Mouse (Mus musculus) neural tube, embryonic 13.5 days (tissue): Measurements from ENCODE around the gene Pfn1. TPM values are rescaled to one million over a fixed set of nuclear protein-coding genes. Genes with fewer than 3 reads are reported as not detected.

Experiments
- ATAC-seq: fragments of 200-750 bp; cut with Nextera tagmentation; 2 replicates; pipeline ENCODE4 v1.8.0; 2017; ENCODE audit warnings: low read depth, mild to moderate bottlenecking, moderate TSS enrichment, moderate library complexity
- H3K27ac ChIP-seq: fragments of 300-500 bp; sonication (generic); replicated peaks from 2 replicates; pipeline ENCODE4 v1.5.1; 2015; ENCODE audit warnings: moderate library complexity, mild to moderate bottlenecking, inconsistent platforms
- H3K27me3 ChIP-seq: fragments of 300-500 bp; sonication (generic); 2 replicates; pipeline ENCODE4 v1.6.1; 2015; ENCODE audit warnings: mild to moderate bottlenecking, inconsistent platforms
- H3K36me3 ChIP-seq: fragments of 300-500 bp; sonication (generic); 2 replicates; pipeline ENCODE4 v1.6.1; 2015; ENCODE audit warnings: mild to moderate bottlenecking, inconsistent platforms
- H3K4me1 ChIP-seq: fragments of 300-500 bp; sonication (generic); replicated peaks from 2 replicates; pipeline ENCODE4 v1.6.1; 2015; ENCODE audit warnings: inconsistent platforms
- H3K4me2 ChIP-seq: fragments of 300-500 bp; sonication (generic); 2 replicates; pipeline ENCODE4 v1.6.1; 2015; ENCODE audit warnings: inconsistent platforms, mild to moderate bottlenecking, moderate library complexity
- H3K4me3 ChIP-seq: fragments of 300-500 bp; sonication (generic); 2 replicates; pipeline ENCODE4 v1.5.1; 2015; ENCODE audit warnings: mild to moderate bottlenecking, inconsistent platforms
- H3K9ac ChIP-seq: fragments of 300-500 bp; sonication (generic); 2 replicates; pipeline ENCODE4 v1.6.1; 2015; ENCODE audit warnings: moderate library complexity, mild to moderate bottlenecking, inconsistent platforms
- H3K9me3 ChIP-seq: fragments of 300-500 bp; sonication (generic); 2 replicates; pipeline ENCODE4 v1.6.1; 2016; ENCODE audit warnings: inconsistent platforms
- whole genome bisulfite sequencing: fragments of 180-500 bp; shearing (Covaris S2); methylation state at CpG from one replicate; pipeline ENCODE4 v1.1.7; 2015; 5-methylcytosine and 5-hydroxymethylcytosine counted together
- polyA plus RNA-seq: library from polyadenylated mRNA; unstranded; fragments of >200 nt; fragmentation: Nextera tagmentation; extraction: Ambion mirVana; gene quantifications from 2 replicates; pipeline ENCODE4 v1.2.1, GENCODE M21; 2015

Pfn1 gene
- polyA plus RNA-seq, 1 experiment from 2014 or later, result 970 TPM

GRCm38 (mm10) chr11:70621972-70622814 is 32.3 kb downstream of the Pfn1 start:
- Histone ChIP-seq H3K4me1 (no peaks in the 10 kb centered on the region), H3K9ac (no peak overlapping the region), H3K4me3 (no peak overlapping the region), H3K27me3 (no peaks in the 10 kb centered on the region), H3K4me2 (no peak overlapping the region), H3K27ac (no peak overlapping the region), H3K36me3 (no peaks in the 10 kb centered on the region), H3K9me3 (no peaks in the 10 kb centered on the region)
- WGBS, result 45% methylated on average over 7 of the region's 7 CpGs
- ATAC-seq, result no peak

- no peak within 1 kb of the TSS for H3K9ac ChIP-seq
- no peak within 1 kb of the TSS for H3K4me3 ChIP-seq
- 59% methylated on average over 1 of the region's 1 CpGs for WGBS
- no peak within 1 kb of the TSS for H3K4me2 ChIP-seq
- H3K4me1 ChIP-seq, result peaks cover 10% of the 10 kb centered on the region
- ATAC-seq, result no peak
- H3K27ac ChIP-seq, result no peak within 1 kb of the TSS
- H3K9me3 ChIP-seq, result no peaks in the 10 kb centered on the region
- H3K27me3 ChIP-seq, result peaks cover 8% of the 10 kb centered on the region; the same call in 1 of the 2 replicates
- 0 out of 2 replicates have a peak, but pooled peaks cover 3% of the 10 kb centered on the region for H3K36me3 ChIP-seq
These were observed 35.3 kb downstream of the Pfn1 start, which contains the start of gene Chrne for GRCm38 (mm10) chr11:70619101-70619500. Gene Chrne (minus strand): TSS chr11:70619216.

GRCm38 (mm10) chr11:70615516-70616093 is 38.8 kb downstream of the Pfn1 start, which contains the start of gene 4930544D05Rik:
Gene 4930544D05Rik (plus strand): TSS chr11:70615848.
- Histone ChIP-seq H3K36me3 (peaks cover 34% of the 10 kb centered on the region), H3K4me3 (peak within 1 kb of the TSS; percentile 21), H3K9me3 (no peaks in the 10 kb centered on the region), H3K9ac (peak within 1 kb of the TSS; percentile 58), H3K27ac (no peak within 1 kb of the TSS), H3K4me2 (peak within 1 kb of the TSS; percentile 51), H3K4me1 (peaks cover 10% of the 10 kb centered on the region), H3K27me3 (peaks cover 8% of the 10 kb centered on the region; the same call in 1 of the 2 replicates)
- no peak; the same call in 1 of the 2 replicates for ATAC-seq
- WGBS, result 13% methylated on average over 21 of the region's 21 CpGs

GRCm38 (mm10) chr11:70615074-70615473 is 39.4 kb downstream of the Pfn1 start:
- Histone ChIP-seq H3K36me3 (peaks cover 40% of the 10 kb centered on the region), H3K9me3 (no peaks in the 10 kb centered on the region), H3K27ac (no peak overlapping the region), H3K9ac (peak overlapping the region; percentile 58), H3K4me2 (peak overlapping the region; percentile 51), H3K4me1 (peaks cover 10% of the 10 kb centered on the region), H3K4me3 (peak overlapping the region; percentile 21), H3K27me3 (peaks cover 8% of the 10 kb centered on the region; the same call in 1 of the 2 replicates)
- peak; percentile 74; the same call in 1 of the 2 replicates for ATAC-seq
- WGBS, result 3% methylated on average over 17 of the region's 17 CpGs

GRCm38 (mm10) chr11:70612505-70612904 is 41.9 kb downstream of the Pfn1 start:
- Histone ChIP-seq H3K9ac (no peak overlapping the region), H3K36me3 (peaks cover 65% of the 10 kb centered on the region), H3K4me1 (peaks cover 10% of the 10 kb centered on the region), H3K4me3 (no peak overlapping the region), H3K27ac (no peak overlapping the region), H3K4me2 (no peak overlapping the region), H3K27me3 (peaks cover 8% of the 10 kb centered on the region; the same call in 1 of the 2 replicates), H3K9me3 (no peaks in the 10 kb centered on the region)
- no peak for ATAC-seq
- WGBS, result 83% methylated on average over 7 of the region's 7 CpGs

GRCm38 (mm10) chr11:70610752-70611151 is 43.7 kb downstream of the Pfn1 start:
- H3K4me3 ChIP-seq, result no peak overlapping the region
- peaks cover 80% of the 10 kb centered on the region for H3K36me3 ChIP-seq
- ATAC-seq, result no peak
- H3K27ac ChIP-seq, result no peak overlapping the region
- H3K4me1 ChIP-seq, result peaks cover 10% of the 10 kb centered on the region
- no peak overlapping the region for H3K4me2 ChIP-seq
- WGBS, result 93% methylated on average over 4 of the region's 4 CpGs
- no peak overlapping the region for H3K9ac ChIP-seq
- 0 out of 2 replicates have a peak, but pooled peaks cover 4% of the 10 kb centered on the region for H3K27me3 ChIP-seq
- H3K9me3 ChIP-seq, result no peaks in the 10 kb centered on the region

- H3K27ac ChIP-seq, result no peak overlapping the region
- WGBS, result 87% methylated on average over 26 of the region's 26 CpGs
- no peaks in the 10 kb centered on the region for H3K4me1 ChIP-seq
- ATAC-seq, result no peak
- H3K36me3 ChIP-seq, result peaks cover 99% of the 10 kb centered on the region
- H3K27me3 ChIP-seq, result no peaks in the 10 kb centered on the region
- no peak overlapping the region for H3K9ac ChIP-seq
- no peak overlapping the region for H3K4me3 ChIP-seq
- H3K9me3 ChIP-seq, result no peaks in the 10 kb centered on the region
- H3K4me2 ChIP-seq, result no peak overlapping the region
These were observed 45.9 kb downstream of the Pfn1 start for GRCm38 (mm10) chr11:70608381-70609066.

GRCm38 (mm10) chr11:70607611-70608010 is 46.8 kb downstream of the Pfn1 start:
- peaks cover 97% of the 10 kb centered on the region for H3K36me3 ChIP-seq
- no peaks in the 10 kb centered on the region for H3K9me3 ChIP-seq
- H3K4me1 ChIP-seq, result no peaks in the 10 kb centered on the region
- H3K9ac ChIP-seq, result no peak overlapping the region
- H3K4me3 ChIP-seq, result no peak overlapping the region
- H3K4me2 ChIP-seq, result no peak overlapping the region
- WGBS, result 94% methylated on average over 9 of the region's 9 CpGs
- H3K27me3 ChIP-seq, result no peaks in the 10 kb centered on the region
- H3K27ac ChIP-seq, result no peak overlapping the region
- no peak for ATAC-seq

GRCm38 (mm10) chr11:70606717-70607116 is 47.7 kb downstream of the Pfn1 start:
- H3K4me3 ChIP-seq, result no peak overlapping the region
- H3K9me3 ChIP-seq, result no peaks in the 10 kb centered on the region
- H3K27me3 ChIP-seq, result no peaks in the 10 kb centered on the region
- peaks cover 95% of the 10 kb centered on the region for H3K36me3 ChIP-seq
- H3K27ac ChIP-seq, result no peak overlapping the region
- WGBS, result 78% methylated on average over 12 of the region's 12 CpGs
- H3K9ac ChIP-seq, result no peak overlapping the region
- H3K4me1 ChIP-seq, result no peaks in the 10 kb centered on the region
- no peak overlapping the region for H3K4me2 ChIP-seq
- ATAC-seq, result no peak

- Histone ChIP-seq H3K36me3 (peaks cover 84% of the 10 kb centered on the region), H3K27ac (no peak overlapping the region), H3K4me1 (no peaks in the 10 kb centered on the region), H3K4me3 (no peak overlapping the region), H3K27me3 (no peaks in the 10 kb centered on the region), H3K9me3 (no peaks in the 10 kb centered on the region), H3K4me2 (no peak overlapping the region), H3K9ac (no peak overlapping the region)
- ATAC-seq, result peak; percentile 62; the same call in 1 of the 2 replicates
- 60% methylated on average over 14 of the region's 14 CpGs for WGBS
These were observed 49.3 kb downstream of the Pfn1 start for GRCm38 (mm10) chr11:70605024-70605566.
